Mouse (Mus musculus) adrenal gland, postnatal 36 days (tissue): ENCODE results near the gene Gm12394. TPM values are rescaled to one million over a fixed set of nuclear protein-coding genes. Genes with fewer than 3 reads are reported as not detected.
"Not testable (repeated sequence)": the region's sequence is repeated elsewhere in the genome, so short reads cannot be mapped to it uniquely, and the experiment has no call there.

Source experiments
- DNase-seq, 2 experiments: peaks; one replicate each; pipeline ENCODE4 v3.0.0; 2021; ENCODE audit warnings: mixed read lengths in 1 of 2
- long read RNA-seq, 2 experiments: library from polyadenylated mRNA; stranded (forward); transcript quantifications; one replicate each; pipeline ENCODE4 v2.0.0; 2021; ENCODE audit warnings: borderline sequencing depth in 2 of 2
- total RNA-seq, 2 experiments: library from RNA; stranded (reverse); gene quantifications; 2 replicates each; pipeline ENCODE4 v1.2.3; 2021

The Gm12394 gene
- total RNA-seq = under 1 TPM; 0.16 to 0.20 TPM
- long read RNA-seq, experiment 1 = 0 reads
- long read RNA-seq, experiment 2 = 0 reads

DNA sequence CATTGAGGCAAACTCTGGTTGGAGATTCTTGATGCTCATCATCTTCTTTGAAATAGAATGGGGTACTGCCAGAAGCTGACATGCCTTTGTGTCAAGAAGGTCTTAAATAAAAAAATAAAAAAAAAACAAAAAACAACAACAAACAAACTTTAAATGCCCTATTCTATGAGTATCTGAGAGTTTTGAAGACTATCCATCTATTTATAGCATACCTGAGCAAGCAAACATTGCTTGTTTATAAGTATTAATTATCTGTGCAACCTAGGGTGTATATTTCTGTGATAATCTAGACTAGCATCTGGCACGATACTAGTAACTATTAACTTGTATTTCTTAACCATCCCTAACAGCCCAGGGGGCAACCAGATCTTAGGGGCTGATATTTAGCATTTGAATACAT is at the start of gene Gm12394:
Gene Gm12394, minus strand, starts transcription at position 101 of the 400 bp plus-strand sequence.
- DNase-seq = not testable (repeated sequence)

DNA sequence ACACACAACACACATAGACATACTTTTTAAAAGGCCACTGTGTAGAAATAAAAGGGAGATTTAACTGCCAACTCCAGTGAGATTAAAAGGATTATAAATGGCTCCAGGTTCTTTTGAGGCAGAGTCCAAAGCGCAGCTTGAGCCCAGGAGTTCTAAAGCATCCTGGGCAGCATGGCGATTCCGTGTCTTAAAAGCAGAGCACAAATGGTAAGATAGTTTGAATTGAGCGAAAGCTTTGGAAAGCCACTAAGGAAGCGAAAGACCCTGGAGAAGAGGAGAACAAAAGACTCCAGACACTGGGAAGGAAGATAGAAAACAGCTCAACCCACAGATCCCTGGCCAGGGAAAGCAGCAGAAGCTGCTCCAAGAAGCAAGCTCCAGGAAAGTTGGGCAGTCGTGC is 48.4 kb upstream of the Gm12394 start:
- DNase-seq = no peak

DNA sequence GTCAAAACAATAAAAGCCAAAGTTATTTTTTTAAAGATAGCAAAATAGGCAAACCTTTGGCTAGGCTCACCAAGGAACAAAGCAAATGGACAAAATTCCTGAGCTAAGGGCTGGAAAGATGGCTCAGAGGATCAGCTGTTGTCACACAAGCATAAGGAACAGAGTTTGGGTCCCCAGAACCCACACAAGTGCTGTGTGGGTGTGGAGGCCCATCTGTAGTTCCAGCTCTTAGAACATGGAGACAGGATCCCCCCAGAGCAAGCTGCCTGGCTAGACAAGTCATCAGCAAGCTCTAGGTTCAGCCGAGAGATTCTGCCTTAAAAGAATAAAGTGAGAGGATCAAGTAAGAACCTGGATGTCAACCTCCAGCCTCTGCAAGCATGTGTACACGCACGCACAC is 48.0 kb upstream of the Gm12394 start:
- DNase-seq = no peak

DNA sequence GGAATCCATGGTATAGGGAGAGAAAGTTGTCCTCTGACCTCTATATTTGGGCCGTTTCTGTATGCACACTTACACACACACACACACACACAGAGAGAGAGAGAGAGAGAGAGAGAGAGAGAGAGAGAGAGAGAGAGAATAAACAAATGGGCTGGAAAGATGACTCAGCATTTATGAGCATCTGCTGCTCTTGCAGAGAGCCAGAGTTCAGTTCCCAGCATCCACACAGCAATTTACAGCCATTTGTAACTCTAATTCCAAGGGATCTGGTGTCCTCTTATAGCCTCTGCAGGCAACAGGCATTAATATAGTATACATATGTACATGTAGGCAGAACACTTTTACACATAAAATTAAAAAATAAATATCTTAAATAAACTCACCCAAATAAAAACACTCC is 47.4 kb upstream of the Gm12394 start:
- DNase-seq = no peak

DNA sequence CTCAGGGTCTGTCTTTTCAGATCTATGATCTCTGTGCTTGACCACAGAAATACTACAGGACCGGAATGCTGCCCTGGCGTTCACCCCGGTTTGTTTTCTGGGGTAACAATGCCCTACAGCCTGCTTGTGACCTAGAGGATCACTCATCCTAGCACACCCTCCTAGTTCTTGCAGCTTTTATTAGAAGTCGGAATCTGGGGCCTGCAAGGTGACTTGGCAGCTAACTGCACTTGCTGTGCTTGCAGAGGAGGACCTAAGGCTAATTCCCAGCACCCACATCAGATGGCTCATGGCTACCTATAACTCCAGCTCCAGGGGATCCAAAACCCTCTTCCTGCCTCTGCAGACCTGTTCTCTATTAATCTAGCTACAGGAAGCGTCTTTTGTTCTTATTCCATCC is 46.2 kb upstream of the Gm12394 start:
- no peak for DNase-seq

DNA sequence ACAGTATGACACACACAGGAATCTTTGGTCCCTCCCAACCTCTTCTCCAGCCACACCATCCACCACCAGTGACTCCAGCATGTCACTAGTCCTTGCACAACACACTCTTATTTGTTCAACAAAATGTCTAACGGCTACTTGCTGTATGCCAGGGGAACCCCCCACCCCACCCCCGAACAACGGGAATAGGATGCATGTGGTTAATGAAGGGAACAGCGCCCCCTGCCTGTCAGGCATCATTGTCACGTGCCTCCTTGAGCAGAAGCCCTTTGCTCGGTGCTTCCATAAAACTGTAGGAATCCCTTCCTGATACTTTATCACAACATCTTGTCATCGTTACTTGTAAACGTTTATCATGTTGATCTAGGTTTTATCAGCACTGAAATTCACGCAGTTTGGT is 45.6 kb upstream of the Gm12394 start:
- peak; percentile 16 to 23 for DNase-seq

DNA sequence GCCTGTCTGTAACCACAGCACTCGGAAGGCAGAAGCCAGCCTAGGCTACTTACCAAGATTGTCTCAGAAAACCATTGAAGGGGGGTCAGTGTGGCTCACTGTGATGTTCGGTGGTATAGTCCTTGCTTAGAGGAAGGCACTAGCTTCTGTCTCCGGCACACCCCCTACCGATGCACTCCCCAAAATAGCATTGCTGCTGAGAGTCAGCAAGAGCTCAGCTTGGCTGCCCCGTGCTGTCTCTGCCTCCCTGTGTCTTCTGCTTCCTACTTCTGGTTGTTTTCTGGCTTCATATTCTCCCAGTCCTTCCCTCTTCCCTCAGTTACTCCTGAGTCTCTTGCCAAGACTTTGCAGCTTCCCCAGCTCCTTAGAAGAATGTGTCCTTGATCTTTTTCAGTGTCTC is 44.3 kb upstream of the Gm12394 start:
- DNase-seq = no peak

DNA sequence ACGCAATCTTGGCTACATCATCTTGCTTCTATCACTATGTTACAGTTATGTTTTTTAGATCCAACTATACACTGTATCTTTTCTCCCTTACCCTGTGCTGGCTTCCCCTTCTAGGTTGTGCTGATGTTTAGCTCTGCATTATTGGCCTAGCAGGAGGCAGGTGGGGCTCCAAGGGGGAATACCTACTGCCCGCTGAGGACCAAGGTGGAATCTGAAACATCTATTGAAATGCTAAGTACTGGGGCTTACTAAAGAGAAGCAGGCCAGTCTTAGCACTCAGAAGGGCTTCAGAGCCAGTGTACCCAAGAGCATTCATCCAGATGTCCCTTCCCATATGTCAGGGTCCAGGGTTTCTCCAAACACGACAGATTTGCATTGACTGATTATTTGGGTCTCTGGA is 42.3 kb upstream of the Gm12394 start:
- no peak for DNase-seq

DNA sequence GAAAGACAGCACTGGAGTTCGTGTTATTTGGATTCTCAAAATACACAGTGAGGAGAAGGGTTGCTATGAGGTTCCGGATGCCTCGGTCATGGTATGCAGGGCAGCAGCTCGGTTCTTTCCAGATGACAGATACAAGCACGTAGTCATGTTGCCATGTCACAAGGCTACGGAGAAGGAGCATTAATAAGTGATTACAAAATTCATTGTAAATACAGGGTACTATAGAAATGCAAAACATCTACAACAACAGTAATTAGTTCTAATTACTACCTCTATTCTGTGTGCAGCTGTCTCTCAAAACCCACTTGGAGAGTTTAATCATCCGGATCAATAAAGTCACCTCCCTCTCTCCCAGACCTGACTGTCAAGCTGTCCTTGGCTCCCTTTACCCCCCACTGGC is 38.5 kb upstream of the Gm12394 start:
- no peak for DNase-seq

DNA sequence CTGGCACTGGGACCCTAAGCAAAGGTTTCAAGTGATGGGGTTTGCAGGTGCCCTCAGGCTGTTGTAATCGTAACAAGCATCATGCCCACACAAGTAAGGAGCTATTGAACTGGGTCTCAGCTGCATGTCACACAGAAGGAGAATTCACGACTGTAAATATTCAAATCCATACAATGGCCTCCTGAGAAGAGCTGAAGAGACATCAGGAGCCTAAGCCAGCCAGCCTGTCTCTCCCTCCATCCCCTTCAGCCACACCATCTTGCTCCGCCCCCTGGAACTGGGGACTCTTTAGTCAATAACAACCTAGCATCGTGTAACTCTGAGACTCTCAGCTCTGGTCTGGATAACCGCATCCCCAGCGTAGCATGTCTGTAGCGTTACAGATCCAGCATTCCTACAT is 34.6 kb upstream of the Gm12394 start:
- no peak for DNase-seq

DNA sequence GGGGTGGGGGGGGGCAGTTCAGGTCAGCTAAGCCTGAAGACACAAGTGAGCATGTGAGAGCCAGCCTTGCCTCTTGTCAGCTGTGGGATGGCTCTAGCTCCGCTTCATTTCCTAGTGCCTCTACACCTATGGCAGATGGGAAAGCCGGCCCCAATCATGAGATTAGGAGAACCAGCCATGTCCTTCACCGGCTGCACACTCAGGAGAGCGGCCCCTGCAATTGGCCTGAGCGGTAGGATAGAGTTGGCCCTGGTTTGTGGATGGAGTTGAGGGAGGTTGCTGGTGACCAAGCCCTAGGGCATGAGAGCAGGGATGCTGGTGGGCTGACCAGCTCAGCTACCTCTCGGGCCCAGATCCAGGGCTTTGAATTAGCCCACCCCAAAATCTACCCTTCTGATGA is 32.2 kb upstream of the Gm12394 start:
- no peak for DNase-seq

DNA sequence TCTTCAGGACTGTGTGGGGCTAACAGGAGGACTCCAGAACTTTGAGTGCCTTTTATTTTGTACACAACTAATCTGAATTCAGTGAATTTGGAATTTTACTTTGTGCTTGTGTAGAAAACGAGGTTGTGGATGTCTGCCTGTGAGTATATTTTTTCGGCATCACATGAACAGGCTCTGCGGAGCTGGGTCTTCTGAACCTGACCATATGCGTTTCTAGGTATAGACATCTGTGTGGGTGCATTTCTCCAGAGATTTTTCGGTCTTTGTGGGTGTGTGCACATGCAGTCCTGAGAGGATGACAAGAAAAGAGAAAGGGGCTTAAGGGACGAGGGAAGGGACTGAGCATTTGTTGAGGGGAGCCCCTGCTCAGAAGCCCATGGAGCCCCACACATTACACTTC is 30.4 kb upstream of the Gm12394 start:
- no peak for DNase-seq

DNA sequence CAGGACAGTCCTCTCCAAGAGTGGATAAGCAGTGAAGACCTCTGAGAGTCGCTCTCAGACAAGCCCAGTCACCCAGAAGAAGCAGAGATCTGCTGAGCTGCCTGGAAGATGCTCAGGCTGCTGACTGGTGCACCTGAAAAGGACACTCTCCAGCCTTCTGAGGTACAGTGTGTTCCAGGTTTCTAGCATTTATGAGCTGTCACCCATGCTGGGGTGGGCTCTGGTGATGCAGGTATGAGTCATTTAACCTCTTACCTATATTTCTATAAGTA is 24.0 kb upstream of the Gm12394 start:
- no peak for DNase-seq

DNA sequence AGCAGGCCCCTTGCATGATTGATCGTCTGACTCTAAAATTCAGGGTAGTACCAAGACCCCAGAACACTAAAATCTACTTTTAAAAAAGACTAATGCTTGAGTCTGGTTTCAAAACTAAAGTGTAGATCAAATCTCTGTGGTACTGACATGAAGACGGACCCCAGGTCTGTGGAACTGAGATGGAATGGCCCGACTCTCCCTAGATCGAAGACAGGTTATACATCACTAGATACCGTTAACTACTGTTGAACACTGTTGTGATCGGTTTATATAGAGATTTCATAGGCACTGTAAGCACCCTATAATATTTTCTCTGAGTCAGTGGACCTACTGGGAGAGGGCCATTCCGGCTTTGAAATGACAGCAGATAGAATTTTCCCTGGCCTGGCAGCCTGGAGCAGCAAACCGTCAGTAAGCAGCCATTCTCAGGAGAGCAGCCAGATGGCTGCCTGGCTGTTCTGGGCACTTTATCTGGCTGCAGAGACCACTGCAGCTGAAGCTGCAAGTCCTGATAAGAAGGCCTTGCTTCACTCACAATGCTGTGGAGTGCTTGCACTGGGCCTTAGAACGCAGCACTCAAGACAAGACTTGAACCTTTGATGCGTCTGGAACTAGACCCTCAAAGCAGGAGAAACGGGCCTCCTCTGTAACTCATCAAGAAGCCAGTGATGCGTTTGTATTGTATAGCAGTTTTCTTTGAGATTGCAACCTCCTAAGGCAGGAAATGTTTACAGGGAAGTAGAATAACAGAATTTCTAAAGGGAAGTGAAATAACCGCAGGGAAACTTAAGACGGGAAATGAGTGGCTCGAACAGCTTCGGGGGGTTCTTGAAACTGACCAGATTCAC is 23.5 kb upstream of the Gm12394 start:
- no peak for DNase-seq

DNA sequence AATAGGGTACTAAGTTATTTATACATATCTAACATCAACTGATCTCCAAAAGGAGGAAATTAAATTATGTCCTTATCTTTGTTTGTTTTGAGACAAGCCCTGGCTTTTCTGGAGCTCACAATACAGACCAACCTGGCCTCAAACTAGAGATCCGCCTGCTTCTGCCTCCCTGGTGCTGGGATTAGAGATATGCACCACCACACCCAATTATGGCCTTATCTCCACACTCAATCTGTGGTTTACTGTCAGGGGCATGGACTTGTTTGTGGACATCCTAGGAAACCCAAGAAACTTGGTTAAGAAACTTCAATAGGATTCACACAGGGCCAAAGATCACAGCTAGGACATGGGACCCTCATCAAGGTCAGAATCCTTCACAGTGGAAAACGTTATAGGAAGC is 21.1 kb upstream of the Gm12394 start:
- DNase-seq = no peak

DNA sequence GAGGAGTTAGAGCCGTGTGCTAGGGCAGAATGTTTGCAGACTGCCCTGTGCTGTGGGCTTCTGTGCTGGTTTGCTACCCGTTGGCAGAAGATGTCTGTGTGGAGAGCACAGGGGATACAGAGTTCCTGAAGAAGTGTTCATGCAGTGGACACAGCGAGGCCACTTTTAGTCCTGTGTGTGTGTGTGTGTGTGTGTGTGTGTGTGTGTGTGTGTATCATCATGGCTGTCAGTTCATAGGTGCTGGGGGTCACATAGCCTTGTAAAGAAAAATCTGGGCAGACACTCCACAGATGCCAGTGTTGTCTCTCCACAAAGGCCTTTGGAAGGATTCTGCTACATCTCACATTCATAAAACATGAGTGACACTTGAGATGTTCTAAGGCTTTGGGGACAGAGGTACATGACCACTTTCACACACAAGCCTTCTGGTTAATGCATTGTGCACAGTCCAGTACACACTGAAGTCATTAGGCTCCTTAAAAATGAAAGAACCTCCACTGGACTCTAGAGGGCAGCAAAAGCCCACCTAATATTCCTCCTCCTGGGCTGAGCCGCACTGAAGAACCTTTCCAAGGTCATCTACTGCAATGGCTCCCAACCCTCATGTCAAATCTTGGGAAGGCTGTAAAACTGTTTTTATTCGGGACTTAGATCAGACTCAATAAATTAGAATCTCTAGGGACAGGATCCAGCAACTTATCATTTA is 20.2 kb upstream of the Gm12394 start:
- peak; percentile 49 to 66 for DNase-seq

DNA sequence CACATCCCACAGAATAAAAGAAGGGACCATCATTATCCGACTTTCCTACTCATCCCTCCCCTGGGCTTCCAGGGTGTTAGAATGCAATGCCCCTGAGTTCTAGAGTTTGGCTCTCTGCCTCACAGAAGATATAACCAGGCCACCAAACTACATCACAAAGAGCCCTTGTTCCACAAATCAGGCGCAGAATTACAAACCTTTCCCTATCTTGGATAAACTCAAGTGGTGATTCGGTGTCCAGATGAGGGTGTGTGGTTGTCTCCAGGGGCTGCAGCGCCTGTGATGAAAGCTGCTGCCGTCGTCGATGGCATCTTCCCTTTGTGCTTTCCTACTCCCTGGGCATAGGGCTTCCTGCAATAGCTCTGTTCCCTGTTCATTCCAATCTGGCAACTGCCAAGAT is 17.6 kb upstream of the Gm12394 start, which contains the start of gene Fam205c:
Gene Fam205c, minus strand, starts transcription at position 101 of the 400 bp plus-strand sequence.
- no peak for DNase-seq

DNA sequence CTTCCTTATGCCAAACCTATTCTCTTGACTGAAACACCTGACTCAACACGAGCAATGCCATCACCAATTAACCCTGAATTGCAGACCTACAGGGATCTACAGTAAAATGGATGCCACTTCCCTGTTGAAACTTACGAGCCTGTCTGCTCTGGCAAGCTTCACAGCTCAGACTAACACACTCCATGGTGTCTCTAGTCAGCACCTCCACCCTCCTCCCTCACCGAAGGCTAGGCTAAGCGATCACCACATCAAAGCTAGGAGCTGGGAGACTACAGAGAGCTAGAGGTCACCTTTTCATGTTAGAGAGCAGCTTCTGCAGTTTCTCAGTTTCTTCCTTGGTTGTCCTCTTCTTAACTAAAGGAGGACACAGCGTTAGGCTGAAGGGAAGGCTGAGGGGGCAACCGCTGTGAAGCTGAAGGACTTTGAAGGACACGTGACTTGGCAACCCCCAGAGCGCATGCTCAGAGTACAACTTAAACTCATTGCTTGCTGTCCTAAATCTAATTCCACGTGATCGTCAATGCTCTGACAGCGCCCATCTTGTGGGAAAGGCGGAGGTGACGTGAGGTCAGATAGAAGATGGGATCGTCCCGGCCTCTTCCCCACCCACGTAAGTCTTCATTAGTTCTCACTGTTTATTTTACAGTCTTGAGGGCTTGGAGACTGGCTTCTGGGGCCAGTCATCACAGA is 16.3 kb upstream of the Gm12394 start:
- no peak for DNase-seq

DNA sequence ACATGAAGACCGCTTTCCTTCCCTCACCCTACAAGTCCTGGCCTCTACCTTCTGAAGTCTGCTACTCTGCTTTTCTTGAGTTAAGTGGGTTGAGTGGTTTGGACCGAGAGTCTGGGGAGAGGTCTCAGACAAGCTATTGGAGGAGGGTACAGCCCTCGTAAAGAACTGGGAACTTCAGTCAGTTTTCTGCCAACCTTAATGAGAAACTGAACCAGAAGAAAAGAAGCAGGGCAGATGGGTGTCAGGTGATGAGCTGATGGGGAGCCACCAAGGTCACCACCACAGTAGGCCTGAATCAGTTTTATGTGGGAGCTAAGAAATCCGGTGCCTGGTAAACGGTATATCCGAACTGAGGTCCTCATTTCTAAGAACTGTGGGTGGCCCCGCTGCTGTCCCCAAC is 15.6 kb upstream of the Gm12394 start:
- no peak for DNase-seq

DNA sequence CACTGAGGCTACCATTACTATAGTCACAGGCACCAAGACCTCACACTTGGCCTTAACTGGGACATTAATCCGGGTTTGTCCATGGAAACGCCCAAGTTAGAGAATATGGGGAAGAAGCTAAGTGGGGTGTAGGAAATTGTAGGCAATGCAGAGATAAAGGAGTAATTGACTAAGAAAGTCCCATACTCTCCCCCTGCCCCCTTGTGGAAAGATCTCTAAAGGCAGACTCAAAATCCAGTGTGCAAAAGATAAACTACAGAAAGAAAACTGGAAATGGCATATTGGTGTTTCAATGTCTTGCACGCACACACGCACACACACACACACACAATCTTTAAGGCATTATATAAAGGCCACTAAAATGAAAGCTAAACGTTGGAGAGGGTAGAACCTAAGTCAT is 14.2 kb upstream of the Gm12394 start:
- DNase-seq = no peak

DNA sequence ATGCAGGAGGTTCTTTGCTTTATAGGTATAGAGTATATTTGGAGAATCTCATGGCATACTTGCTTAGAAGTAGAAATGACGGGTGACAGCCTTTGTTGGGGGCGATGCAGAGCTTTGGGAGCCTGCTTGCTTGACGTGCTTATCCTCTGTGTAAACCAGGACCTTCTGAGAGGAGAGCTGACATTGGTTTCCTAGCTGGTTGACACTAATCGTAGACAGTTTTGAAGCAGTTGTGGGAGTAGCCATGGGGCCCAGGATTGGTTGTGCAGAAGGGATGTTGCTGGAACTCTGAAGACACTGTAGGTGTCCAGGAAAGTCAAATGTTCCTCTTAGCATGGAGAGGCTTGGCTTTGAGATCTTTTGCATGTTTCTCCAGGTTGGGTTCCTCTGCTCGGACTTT is 11.6 kb upstream of the Gm12394 start:
- DNase-seq = no peak

DNA sequence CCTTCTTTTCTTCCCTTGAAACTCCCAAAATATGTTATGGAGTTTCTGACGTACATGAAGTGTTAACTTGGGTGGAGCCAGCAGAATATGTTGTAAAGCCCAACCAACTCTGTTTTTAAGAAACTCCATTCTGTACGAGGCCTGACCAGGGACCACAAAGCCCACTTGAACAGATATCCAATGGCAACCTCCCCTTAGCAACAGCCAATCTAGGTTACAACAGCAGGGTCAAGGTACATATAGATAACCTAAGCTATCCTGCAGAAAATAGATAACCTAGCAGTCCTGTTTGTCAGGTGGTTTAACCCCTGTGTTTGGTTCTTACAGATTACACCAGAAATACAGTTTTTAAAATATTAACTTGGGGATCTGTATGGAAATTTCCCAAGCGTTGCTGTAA is 10.8 kb upstream of the Gm12394 start:
- no peak for DNase-seq

DNA sequence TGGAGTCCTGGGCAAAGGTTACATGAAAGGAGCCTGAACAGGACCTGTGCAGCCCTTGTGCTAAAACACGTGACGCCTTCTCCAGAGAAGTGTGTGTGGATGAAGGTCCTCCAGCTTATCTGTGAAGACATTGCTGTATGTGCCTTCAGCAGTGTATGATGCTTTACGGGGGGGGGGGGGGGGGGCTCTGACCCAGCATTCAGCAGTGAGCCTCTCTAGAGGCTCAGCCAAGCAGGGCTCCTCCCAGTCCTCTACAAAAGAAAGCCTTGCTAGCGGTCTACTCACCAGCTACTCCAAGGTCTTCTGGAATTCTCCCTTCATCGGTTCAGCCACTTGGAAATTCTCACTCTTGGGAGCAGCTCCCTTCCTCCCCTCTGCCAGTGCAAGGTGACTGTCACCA is 6.9 kb upstream of the Gm12394 start:
- DNase-seq = not testable (repeated sequence)
